Mouse (Mus musculus): ENCODE measurements around the gene L1td1.

L1td1 gene

DNA sequence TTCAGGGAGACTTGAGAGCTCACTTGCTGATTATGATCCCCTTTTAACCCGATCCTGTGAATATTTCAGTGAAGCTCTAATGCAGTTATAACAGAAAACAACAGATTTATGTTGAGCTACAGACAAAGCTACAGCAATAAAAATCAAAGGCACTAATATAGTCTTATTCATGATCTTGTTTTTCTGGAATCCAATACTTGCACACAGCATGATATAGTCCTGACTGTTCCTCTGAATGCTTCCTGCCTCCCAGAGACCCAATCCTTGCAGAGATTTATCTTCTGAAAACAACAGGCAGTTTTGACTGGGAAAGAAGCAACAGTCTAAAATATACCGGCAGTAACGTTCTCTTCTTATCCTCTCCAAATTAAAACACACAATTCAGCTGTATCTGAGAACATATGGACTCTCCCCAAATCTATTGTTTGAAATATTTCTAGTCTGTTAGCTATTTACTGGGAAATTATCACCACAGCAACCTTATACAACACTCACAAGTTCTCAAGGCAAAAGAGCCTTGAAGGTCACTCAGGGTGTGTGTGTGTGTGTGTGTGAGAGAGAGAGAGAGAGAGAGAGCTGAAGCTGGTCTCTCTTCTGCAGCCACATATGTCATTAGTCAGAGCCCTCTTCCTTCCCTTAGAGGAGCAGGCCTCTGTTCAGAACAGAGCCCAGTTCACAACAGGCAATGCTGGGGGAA is 16.8 kb downstream of the L1td1 start:
- no peak for DNase-seq

DNA sequence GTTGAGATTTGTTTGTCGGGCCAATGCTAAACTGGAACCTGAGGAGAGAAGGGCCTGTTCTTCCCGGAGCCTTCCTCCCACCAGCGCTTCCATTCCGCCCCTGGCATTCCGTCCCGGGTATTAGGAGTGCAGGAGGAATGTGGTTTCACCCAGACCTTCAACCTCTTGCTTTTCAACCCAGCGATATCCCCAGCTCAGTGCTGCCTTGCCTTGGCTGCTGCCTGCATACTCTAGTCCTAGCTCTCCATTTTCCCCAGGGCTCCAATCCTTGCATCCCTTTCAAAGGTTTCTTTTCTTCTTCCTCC is 17.3 kb downstream of the L1td1 start:
- DNase-seq, result no peak

DNA sequence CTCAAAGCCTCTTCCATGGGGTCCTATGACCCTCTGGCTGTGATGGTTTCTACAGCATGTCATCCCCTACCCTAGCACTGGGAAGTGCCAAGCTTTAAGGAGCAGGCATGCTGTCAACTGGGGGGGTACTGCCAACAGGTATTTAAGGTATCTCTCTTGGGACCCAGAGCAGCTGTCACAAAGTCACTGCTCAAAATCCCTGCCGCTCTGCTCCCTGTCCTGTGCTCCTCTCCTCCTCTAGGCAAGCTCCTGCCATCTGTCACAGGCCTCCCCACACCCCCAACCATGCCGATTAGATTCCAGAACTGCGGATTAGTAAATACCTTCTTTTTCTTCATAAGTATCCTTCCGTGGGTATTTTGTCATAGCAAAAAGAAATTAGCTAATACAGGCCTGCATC is 27.9 kb downstream of the L1td1 start:
- peak; percentile 14 to 19 for DNase-seq

DNA sequence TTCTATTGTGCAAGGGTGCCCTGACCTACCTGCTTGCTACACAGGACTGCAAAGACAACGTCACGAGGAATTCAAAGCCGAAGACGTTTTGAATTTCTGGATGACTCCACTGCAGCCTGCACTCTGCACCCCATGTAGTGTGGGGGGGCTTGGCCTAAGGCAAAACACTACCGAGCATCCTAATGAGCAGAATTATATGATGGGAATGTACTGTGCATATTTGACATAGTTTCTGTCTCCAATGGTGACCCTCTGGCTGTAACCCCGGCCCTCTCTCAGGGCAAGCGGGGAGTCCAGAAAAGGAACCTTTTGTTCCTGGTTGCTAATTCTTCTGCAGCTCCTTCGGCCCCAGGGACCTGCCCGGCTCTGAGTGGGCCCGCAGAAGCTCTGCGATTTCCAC is 29.6 kb downstream of the L1td1 start:
- no peak for DNase-seq

DNA sequence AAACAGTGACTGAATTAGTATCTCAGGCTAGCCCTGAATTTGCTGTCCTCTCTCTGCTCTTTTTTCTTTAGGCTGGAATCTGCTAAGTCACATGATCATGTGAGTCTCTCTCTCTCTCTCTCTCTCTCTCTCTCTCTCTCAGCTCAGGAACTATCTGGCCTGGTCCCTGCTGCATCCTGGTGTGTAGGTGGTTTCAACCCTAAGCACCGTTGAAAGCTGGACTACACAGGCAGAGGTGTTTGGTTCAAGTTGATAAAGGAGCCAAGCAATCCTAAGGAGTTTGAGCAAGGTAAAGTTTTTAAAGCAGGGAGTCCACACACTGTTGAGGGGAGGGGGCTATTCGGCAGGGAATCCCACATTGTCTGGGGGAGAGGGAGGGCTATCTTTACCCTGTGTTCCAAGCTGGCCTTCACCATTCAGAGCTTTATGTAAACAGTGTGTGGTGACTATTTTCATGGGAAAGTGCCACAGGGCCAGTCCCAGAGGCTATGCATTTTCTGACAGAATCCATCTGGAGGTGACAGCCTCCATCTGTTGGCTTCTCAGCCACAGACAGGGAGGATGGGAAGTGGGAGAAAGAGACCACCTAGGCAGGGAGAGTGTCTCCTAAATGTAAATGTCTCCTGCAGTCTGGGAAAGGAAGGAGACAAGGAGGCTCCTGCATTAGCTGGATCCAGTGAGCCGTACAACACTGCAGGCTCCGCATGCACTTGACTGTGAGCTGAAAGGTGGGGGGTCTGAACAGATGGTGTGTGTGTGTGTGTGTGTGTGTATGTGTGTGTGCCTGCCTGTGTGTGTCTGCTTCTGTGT is 31.7 kb downstream of the L1td1 start:
- peak; percentile 29 to 32 for DNase-seq

DNA sequence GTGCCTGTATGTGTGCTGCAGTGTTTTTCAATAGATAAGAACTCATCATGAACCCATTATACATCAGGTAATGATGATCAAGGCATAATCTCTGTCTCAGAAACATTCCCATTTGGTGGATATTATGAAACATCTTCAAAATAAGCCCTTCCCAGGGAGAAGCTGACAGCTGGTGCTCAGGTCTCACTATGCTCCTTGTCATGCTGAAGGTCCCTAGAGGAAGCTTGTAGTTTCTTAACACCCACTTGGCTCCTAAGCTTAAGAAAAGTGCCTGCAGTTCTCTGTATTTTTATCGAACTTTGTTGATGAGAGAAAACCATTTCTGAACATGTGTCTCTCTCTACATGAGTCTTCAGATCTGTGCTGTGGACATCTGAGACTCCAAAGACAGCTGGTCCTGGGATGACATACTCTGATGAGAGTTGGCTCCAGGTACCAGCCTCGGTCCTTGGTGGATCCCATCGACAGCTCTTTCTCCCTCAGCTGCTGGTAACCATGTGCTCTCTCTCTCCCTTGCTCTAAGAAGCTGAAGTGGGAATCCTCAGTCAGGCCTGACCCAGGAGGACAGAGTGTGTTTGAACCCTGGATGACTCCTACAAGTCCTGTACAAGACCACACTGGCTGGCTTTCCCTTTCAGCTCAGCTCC is 32.5 kb downstream of the L1td1 start:
- no peak for DNase-seq

DNA sequence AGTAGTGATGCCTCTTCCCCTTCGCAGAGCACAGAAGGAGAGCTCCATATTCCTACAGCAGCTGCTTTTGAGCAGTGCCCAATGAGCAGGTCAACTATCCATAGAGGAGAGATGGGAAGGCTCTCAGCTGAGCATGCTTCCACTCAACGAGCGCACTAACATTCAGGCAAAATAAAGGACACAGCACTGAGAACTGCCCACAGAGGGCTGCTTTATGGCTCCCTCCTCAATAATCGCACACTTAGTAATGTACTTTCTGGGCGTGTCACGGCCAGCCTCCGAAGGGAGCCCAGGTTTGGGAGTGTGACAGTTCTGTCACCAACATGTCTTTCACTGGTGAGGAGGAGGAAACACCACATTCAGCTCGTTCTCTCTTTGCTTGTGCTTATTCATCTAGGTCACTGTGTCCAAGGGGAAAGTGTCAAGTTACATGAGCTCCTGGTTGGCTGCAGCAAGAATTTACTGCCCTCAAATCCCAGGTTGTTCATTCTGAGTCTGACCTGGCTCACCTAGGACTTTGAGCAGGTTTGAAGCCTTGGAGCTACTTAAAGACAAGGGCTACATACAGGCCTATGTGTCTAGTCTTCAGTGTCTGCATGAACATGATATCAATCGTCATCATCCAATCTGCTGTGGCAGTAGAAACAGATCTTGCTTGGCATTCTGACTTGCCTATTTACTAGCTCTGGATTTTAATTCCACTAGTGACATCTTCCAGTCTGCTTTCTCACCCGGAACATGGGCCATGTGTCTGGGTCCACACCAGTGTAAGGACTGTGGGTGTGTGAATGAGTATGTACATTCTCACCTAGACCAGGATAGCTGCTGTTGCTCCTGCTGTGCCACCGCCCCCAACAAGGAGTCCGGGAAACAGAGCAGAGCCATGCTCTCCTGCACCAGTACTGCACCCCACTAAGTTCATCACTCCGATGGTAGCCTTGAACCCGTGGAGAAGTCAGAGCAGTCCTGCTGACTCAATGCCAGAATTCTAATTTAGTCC is 40.9 kb downstream of the L1td1 start:
- DNase-seq, result no peak

DNA sequence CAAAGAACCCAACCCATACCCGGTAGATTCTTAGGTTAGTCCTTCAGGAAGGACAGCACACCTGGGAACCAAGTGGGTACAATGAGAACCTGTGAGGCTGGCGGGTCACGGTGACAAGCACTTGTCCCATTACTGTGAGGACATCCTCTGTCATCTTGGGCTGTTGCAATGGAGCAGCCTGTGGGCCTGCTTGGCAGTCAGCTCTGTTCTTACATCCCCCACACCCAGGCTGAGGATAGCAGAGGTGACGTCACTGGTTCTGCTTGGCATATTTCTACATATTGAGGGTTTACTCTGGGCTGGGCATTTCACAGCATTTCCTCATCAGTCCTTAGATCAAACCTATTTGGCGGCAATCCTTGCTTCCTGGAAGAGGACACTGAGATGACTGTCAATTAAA is 47.3 kb downstream of the L1td1 start:
- no peak for DNase-seq

DNA sequence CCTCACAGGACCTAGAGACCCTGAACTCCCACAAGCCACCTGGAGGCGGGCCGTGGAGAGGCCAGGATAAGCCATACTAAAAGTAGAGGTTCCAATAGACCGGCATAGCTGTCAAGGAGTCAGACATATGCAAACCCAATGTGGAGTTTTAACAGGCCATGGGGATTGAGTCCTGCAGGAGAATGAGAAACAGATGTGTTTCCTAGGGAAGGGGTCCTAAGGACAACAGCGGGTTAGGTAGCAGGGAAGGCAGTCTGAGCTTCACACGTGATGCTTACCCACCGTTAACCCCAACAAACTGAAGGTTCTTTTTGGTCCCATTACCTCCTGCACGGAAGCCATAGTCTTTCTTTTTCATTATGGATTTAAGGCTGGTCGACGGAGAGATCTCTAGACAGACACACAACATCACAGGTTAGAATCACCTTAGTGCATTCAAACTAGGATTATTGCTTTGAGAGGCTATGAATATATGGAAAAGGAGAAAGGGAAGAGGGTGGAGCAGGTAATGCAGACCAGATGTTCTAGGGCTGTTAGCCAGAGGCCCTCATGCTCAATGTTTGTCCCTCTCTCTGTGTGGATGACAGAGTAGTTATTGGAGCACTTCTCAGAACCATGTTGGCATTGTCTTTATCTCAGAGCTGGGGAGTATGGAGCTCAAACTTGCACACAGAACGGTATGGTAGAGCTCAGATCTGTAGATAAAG is 50.3 kb downstream of the L1td1 start:
- DNase-seq, result no peak

DNA sequence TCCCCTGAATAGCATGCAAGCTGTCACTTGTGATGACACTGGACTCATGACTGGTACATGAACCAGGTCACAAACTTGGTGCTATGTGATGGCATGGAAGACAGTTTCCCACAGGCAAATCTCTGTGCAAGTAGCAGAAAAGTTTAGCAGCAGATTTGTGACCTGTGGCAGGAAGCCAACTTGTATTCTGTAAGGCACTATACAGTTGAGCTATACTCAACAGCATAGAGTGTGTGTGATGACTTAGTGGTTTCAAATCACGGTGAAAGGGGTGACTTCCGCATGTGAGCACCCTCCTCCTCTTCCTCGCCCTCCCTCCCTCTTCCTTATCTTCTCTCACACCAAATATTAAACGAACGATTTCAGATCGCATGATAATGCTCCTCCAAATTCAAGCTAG is 50.9 kb downstream of the L1td1 start:
- DNase-seq, result no peak

DNA sequence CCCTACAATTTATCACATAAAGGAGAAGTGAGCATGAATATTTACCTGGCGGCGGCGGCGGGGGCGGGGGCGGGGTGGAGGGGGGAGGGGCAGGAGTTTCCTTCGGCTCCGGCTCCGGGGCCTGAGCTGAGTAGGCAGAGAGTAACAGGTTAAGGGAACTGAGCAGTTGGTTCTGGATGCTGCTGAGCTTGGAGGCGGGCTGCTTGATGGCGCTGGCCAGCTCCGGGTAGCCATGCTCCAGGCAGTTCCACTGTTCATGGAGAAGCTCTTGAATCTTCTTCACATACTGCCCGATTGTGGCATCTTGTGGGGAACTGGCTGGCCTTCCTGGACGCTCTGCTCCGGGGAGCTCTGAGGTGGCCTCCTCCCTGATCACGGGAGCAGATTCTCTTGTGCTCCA is 51.7 kb downstream of the L1td1 start:
- DNase-seq, result no peak

DNA sequence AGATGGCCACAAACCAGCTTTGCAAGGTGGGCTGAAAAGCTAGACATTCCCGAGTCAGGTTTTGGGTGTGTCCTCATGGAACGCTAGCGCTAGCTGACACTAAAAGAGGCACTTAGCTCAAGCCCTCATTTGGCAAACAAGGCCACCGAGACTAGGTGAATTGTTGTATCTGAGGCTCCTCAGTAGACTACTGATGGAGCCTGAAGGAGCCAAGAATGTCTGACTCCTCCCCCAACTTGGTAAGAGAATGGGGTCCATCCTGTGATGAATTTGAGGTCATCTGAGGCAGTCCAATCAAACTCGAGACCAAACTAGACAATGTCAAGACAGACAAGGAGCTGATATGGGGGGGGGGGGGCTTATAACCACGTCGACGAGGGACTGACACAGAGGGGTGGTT is 59.3 kb downstream of the L1td1 start:
- DNase-seq, result no peak

DNA sequence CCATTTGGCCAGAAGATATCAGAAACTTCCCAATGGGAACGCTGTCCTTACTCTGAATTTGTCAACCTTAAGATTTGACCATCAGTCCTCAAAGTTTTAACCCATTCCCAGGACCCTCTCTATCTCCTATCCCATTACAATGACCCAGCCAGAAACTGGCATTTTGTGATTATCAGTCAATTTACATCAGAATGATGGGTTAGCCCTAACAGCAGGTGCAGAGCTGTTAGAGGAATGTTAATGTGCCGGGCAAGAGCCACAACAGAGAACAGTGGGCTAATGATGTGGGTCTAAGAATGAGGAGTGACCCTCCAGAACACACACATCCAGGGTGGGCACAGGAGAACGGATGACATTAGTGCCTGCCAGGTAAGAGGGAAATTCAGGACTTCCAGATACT is 59.7 kb downstream of the L1td1 start:
- no peak for DNase-seq
